Mouse (Mus musculus): ENCODE results near the gene Mtr. TPM values are rescaled to one million over a fixed set of nuclear protein-coding genes. Genes with fewer than 3 reads are reported as not detected.
A peak's percentile ranks its signal among the peaks of the same experiment; 100 is the strongest.

The Mtr gene
- total RNA-seq, 2 experiments from 2014 or later = 17.4 to 19.0 TPM

GRCm38 (mm10) chr13:12228248-12228647, 29.7 kb downstream of the Mtr start:
- Histone ChIP-seq H3K4me3 (no peak overlapping the region), H3K27ac (no peak overlapping the region)
- DNase-seq (ENCODE audit: extremely low spot score in 1 of 2, low spot score in 2 of 2) = no peak
- intact Hi-C loops (cut with DNase I) = no loop called here
- TF ChIP-seq CTCF (IDR thresholded peaks at IDR 0.05) = no peak

GRCm38 (mm10) chr13:12227606-12228005, 30.3 kb downstream of the Mtr start:
- TF ChIP-seq CTCF (IDR thresholded peaks at IDR 0.05) = no peak
- intact Hi-C loops (cut with DNase I) = no loop called here
- H3K4me3 ChIP-seq = no peak overlapping the region
- H3K27ac ChIP-seq = no peak overlapping the region
- no peak for DNase-seq (ENCODE audit: extremely low spot score in 1 of 2, low spot score in 2 of 2)

GRCm38 (mm10) chr13:12218603-12219002, 39.3 kb downstream of the Mtr start:
- Histone ChIP-seq H3K27ac (no peak overlapping the region), H3K4me3 (no peak overlapping the region)
- intact Hi-C loops (cut with DNase I) = no loop called here
- no peak for TF ChIP-seq CTCF (IDR thresholded peaks at IDR 0.05)
- DNase-seq (ENCODE audit: extremely low spot score in 1 of 2, low spot score in 2 of 2) = no peak

- TF ChIP-seq CTCF (IDR thresholded peaks at IDR 0.05) = no peak
- intact Hi-C loops (cut with DNase I) = no loop called here
- Histone ChIP-seq H3K4me3 (no peak overlapping the region), H3K27ac (no peak overlapping the region)
- no peak for DNase-seq (ENCODE audit: extremely low spot score in 1 of 2, low spot score in 2 of 2)
These were observed 43.0 kb downstream of the Mtr start for GRCm38 (mm10) chr13:12214922-12215321.

GRCm38 (mm10) chr13:12211058-12211457, 46.9 kb downstream of the Mtr start:
- no peak overlapping the region for H3K4me3 ChIP-seq
- TF ChIP-seq CTCF (IDR thresholded peaks at IDR 0.05) = no peak
- DNase-seq (ENCODE audit: extremely low spot score in 1 of 2, low spot score in 2 of 2) = no peak
- no peak overlapping the region for H3K27ac ChIP-seq
- intact Hi-C loops (cut with DNase I) = loop anchor here (2.0 kb wide), 2 partner anchors 176 to 184 kb away; partner anchors contain the start of gene Heatr1

- intact Hi-C loops (cut with DNase I) = loop anchor here (2.0 kb wide), 2 partner anchors 177 to 185 kb away; partner anchors contain the start of gene Heatr1
- Histone ChIP-seq H3K4me3 (no peak overlapping the region), H3K27ac (no peak overlapping the region)
- TF ChIP-seq CTCF (IDR thresholded peaks at IDR 0.05) = no peak; the same call in none of the 2 replicates
- DNase-seq (ENCODE audit: extremely low spot score in 1 of 2, low spot score in 2 of 2) = peak; percentile 46 to 52
These were observed 47.7 kb downstream of the Mtr start for GRCm38 (mm10) chr13:12210023-12210762.

GRCm38 (mm10) chr13:12200372-12200771, 57.5 kb downstream of the Mtr start:
- peak overlapping the region; percentile 45; the same call in 1 of the 2 replicates for H3K27ac ChIP-seq
- DNase-seq (ENCODE audit: extremely low spot score in 1 of 2, low spot score in 2 of 2) = no peak
- TF ChIP-seq CTCF (IDR thresholded peaks at IDR 0.05) = no peak
- no peak overlapping the region for H3K4me3 ChIP-seq
- intact Hi-C loops (cut with DNase I) = loop anchor here (2.0 kb wide), 1 partner anchor 94 kb away; the partner anchor contains the start of gene Ryr2

GRCm38 (mm10) chr13:12198486-12198885, 59.4 kb downstream of the Mtr start:
- intact Hi-C loops (cut with DNase I) = no loop called here
- H3K4me3 ChIP-seq = no peak overlapping the region
- no peak overlapping the region for H3K27ac ChIP-seq
- no peak for TF ChIP-seq CTCF (IDR thresholded peaks at IDR 0.05)
- no peak for DNase-seq (ENCODE audit: extremely low spot score in 1 of 2, low spot score in 2 of 2)

GRCm38 (mm10) chr13:12196861-12197260, 61.1 kb downstream of the Mtr start:
- Histone ChIP-seq H3K4me3 (no peak overlapping the region), H3K27ac (peak overlapping the region; percentile 0; the same call in 1 of the 2 replicates)
- no peak for TF ChIP-seq CTCF (IDR thresholded peaks at IDR 0.05)
- intact Hi-C loops (cut with DNase I) = no loop called here
- DNase-seq (ENCODE audit: extremely low spot score in 1 of 2, low spot score in 2 of 2) = no peak

GRCm38 (mm10) chr13:12196012-12196411, 61.9 kb downstream of the Mtr start:
- no peak for DNase-seq (ENCODE audit: extremely low spot score in 1 of 2, low spot score in 2 of 2)
- TF ChIP-seq CTCF (IDR thresholded peaks at IDR 0.05) = no peak
- intact Hi-C loops (cut with DNase I) = no loop called here
- Histone ChIP-seq H3K27ac (0 out of 2 replicates have a peak overlapping the region, but pooled peaks have one; percentile 36), H3K4me3 (no peak overlapping the region)

- no peak overlapping the region for H3K27ac ChIP-seq
- no peak overlapping the region for H3K4me3 ChIP-seq
- no peak for TF ChIP-seq CTCF (IDR thresholded peaks at IDR 0.05)
- intact Hi-C loops (cut with DNase I) = loop anchor here (1.0 kb wide), 1 partner anchor 29 kb away; no protein-coding TSS in a partner anchor
- peak; percentile 59 for DNase-seq (ENCODE audit: extremely low spot score in 1 of 2, low spot score in 2 of 2)
These were observed 62.8 kb downstream of the Mtr start for GRCm38 (mm10) chr13:12194942-12195662.

- H3K27ac ChIP-seq = no peak overlapping the region
- DNase-seq (ENCODE audit: extremely low spot score in 1 of 2, low spot score in 2 of 2) = no peak
- no peak for TF ChIP-seq CTCF (IDR thresholded peaks at IDR 0.05)
- no peak overlapping the region for H3K4me3 ChIP-seq
- intact Hi-C loops (cut with DNase I) = no loop called here
These were observed 68.7 kb downstream of the Mtr start for GRCm38 (mm10) chr13:12189219-12189618.

All from left cerebral cortex, adult 2 months (tissue).